Mouse (Mus musculus): ENCODE results near the gene Baiap3.
"Not testable (repeated sequence)": the region's sequence is repeated elsewhere in the genome, so short reads cannot be mapped to it uniquely, and the experiment has no call there.

Gene Baiap3

GRCm38 (mm10) chr17:25248033-25248750 is 8.0 kb downstream of the Baiap3 start:
- DNase-seq (ENCODE audit: low read depth): peak; percentile 83

DNA sequence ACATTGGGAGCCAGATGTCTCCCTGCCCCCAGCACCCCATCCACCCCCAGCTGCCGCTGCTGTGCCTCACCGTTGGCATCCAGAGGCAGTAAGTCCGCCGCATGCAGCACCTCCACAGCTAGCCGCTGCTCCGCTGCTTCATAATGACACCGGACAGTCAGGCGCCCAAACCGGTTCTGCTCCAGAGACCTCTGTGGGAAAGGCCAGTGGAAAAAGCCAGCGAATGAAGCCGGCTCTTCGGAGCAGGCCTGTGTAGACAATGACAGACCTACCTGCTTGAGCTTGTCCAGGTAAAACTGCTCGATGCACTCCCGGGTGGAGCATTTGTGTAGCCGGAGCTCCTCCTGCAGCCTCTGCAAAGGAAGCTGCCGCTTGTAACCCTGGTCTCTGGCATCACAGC is 11.9 kb downstream of the Baiap3 start:
- DNase-seq (ENCODE audit: low read depth): no peak

GRCm38 (mm10) chr17:25243131-25243780 is 12.9 kb downstream of the Baiap3 start:
- DNase-seq (ENCODE audit: low read depth): no peak

- DNase-seq (ENCODE audit: low read depth): peak; percentile 92
These were observed 16.2 kb downstream of the Baiap3 start, which contains the start of the genes Gnptg and Tsr3 for GRCm38 (mm10) chr17:25239695-25240636. TSS of gene Gnptg (minus strand) at chr17:25240124. TSS of gene Tsr3 (plus strand) at chr17:25240170.

GRCm38 (mm10) chr17:25235635-25236034 is 20.5 kb downstream of the Baiap3 start:
- no peak for DNase-seq (ENCODE audit: low read depth)

DNA sequence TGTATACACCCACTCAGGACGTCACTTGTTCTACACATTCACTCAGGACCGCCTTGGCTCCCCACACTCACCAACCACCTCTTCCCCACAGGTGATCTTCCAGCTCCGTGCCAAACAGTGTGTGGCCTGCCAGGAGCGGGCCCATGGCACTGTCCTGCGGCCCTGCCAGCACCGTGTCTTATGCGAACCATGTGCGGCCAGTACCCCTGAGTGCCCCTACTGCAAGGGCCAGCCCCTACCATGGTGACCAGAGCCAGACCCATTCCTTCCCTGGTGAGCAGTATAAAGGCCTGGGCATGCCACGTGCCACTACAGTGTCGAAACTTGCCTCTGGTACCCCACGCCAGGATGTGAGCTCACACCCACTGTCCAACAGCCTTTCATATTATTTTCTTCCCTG is 24.5 kb downstream of the Baiap3 start:
- DNase-seq (ENCODE audit: low read depth): not testable (repeated sequence)

DNA sequence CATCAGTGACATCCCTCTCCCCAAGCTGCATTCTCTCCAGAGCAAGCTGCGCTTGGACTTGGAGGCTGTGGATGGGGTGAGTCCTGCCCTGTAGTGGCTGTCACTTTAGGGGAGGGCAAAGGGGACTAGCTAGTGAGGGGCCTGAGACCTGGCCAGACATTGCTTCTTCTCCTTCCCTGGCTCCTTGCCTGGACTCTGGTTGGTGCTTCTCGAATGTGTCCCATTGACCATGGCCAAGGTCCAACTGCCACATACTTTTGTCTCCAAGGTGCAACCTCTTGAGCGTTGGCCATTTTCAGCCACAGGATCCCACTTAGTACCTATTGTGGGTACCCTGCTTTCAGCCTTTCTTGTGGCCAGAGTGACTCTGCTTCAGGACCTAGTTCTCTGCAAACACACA is 25.5 kb downstream of the Baiap3 start:
- no peak for DNase-seq (ENCODE audit: low read depth)

DNA sequence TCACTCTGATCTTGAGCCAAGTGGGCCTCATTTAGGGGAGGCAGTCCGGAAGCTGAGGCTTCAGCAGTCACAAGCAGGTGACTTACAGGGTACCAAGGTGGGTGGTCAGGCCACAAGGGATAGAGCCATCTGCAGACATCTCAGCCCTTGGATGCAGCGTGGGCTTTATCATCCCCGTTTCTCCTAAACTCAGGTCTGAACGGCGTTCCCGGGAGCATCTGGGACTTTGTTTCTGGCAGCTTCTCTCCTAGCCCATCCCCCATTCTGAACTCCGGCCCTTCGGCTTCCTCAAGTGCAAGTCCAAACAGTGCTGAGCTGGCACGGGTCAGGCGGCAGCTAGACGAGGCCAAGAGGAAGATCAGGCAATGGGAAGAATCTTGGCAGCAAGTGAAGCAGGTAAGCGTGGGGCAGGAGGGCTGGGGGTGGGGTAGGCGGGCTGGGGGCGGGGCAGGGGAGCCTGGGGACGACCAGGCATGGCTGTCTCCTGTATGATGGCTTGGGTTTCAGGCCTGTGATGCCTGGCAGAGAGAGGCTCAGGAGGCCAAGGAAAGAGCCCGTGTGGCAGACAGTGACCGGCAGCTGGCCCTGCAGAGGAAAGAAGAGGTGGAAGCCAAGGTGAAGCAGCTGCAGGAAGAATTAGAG is 26.0 kb downstream of the Baiap3 start:
- DNase-seq (ENCODE audit: low read depth): not testable (repeated sequence)

DNA sequence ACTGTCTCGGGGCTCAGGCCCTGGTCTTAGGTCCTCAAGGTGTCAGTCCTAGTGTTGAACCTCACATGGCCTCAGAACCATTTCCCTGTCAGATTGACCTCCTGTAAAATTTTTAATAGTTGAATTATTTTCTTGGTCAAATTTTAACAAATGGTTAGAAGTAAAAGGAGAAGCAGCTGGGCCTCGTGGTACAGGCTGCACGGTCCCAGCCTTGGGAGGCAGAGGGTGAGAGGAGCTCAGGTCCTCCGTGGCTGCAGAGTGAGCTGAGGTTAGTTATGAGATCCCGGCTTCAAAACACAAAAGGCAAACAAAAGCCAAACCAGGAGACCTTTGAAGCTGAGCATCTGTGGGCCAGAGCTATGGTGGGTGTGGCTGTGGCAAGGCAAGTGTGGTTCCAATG is 28.2 kb downstream of the Baiap3 start:
- no peak for DNase-seq (ENCODE audit: low read depth)

DNA sequence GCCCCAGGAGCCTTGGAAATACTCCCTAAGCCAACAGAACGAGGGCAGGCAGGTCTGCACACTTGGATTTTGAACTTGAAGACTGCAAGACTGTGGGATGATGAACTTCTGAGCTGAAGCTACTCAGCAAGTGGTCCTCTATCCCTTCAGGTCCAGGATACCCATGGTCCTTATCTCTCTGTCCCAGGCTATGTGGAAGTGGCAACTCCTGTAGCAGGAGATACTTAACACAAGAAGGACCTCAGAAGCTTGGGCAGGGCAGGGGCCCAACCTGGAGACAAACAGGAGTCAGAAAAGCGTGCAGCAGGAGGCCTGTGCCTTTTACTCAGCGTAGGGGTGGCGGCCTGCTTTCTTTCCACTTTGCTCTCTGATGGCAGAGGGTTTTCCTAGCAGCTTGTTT is 30.5 kb downstream of the Baiap3 start:
- DNase-seq (ENCODE audit: low read depth): no peak

- peak; percentile 59 for DNase-seq (ENCODE audit: low read depth)
These were observed 31.5 kb downstream of the Baiap3 start for GRCm38 (mm10) chr17:25224586-25225222.

DNA sequence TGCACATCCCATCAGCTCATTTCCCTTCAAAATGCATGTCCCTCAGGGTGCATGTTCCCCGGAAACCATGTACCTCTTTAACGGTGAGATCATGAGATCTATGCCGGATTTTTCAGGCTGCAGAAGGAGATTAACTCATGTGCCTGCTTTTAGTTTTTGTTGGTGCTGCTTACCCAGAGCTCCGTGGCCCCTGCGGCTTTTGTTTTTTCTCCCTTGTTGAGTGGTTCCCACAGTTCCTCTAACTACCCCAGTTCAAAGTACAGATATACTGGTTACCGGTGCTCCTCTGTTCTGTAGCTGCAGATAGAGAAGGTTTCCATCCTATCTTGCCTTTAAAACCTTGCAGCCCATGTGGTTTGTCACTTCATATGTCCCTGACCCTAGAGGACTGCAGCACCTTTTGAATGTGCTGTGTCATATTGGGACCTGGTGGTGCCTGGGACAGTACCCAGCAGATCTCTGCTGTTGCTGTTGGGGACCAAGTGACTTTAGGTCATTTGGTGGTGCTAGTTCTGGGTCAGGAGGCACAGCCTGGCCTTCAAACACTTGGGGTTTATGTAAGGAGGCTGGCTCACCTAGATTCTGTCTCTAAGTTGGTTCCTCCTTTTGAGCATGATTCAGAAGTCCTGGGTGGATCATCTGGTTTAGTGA is 33.1 kb downstream of the Baiap3 start:
- DNase-seq (ENCODE audit: low read depth): peak; percentile 61

DNA sequence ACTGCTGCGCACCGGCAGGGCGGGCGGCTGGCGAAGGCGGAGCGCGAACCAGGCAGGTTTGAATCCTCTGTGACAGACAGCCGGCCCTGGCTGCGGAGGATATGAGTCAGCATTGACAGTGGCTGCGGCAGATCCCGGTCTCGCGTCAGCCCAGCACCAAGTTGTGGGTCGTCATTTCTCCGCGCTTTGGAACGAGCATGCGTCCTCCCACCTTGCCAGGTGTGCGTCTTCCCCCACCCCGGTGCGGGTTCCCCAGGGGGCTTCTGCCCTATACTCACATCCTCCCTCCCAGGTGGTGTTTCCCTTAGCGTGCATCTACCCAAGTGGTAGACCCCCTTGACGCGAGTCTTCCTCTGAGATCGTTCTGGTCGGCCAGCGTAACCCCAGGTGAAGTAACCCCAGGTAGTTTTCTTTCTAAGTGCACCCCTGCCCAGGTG is 33.6 kb downstream of the Baiap3 start:
- peak; percentile 51 for DNase-seq (ENCODE audit: low read depth)

DNA sequence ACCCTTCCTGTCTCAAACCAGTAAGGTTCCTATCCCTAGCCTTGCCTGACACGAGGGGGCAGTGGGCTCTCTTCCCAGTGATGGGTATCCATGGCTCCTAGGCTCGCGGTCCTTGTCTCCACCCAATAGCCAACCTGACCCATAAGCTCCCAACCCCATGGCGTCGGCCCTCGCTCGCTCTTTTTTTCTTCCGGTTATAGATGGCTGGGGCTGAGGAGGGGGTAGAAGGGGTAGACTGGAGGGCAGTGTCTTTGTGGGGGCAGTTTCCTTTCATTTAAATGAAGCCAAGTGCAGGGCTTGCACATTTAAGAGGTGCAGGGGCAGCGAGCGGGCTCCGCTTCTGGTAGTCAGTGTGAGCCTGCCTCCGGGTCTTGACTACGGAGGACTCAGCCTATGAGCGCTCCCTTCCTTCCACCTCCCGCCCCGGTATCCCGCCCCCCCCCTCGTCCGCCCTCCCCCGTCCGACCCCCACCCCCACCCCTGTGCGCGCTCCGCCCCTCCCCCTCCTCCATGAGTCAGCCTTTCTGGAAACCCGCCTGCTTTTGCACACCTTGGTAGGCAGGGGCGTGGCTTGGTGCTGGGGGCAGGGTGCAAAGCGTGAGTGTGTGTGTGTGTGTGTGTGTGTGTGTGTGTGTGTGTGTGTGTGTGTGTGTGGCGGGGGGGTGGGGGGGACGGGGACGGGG is 34.2 kb downstream of the Baiap3 start:
- DNase-seq (ENCODE audit: low read depth): peak; percentile 89

GRCm38 (mm10) chr17:25220746-25221145 is 35.4 kb downstream of the Baiap3 start:
- no peak for DNase-seq (ENCODE audit: low read depth)

DNA sequence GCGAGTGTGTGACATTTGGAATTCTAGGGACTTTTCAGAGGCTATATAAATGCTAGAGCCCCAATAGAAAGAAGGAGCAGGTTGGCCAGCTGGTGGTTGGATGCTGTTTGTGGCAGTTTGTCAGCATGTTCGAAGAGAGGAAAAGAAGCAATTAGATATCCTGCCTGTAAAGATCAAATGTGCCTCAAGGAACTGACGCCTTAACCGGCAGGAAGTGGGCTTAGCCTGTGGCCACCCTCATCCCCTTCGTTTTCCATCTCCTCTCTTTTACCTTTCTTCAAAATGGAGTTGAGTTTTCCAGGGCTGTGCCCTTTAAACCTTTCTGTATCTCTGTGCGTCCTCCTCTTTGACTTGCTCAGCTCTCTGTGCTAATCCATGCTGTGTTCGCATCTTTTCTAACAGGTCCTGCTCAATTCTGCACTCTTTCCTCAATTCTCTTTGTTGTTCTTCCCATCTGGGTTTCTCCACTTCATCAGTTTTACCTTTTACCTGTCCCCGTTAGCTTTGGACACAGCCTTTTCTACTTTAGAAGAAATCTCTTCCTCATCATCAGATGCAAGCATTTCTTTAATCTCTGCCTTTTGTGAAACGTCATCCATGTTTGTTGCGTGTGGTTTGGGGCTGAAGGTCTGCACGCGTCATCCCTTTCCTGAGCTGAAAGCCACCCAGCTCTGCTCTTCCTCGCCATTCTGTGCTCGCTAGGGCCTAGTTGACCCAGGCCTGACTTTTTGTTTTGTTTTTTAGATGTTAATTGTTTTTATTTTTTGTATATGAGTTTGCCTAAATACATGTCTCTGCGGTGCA is 36.5 kb downstream of the Baiap3 start:
- peak; percentile 37 for DNase-seq (ENCODE audit: low read depth)

DNA sequence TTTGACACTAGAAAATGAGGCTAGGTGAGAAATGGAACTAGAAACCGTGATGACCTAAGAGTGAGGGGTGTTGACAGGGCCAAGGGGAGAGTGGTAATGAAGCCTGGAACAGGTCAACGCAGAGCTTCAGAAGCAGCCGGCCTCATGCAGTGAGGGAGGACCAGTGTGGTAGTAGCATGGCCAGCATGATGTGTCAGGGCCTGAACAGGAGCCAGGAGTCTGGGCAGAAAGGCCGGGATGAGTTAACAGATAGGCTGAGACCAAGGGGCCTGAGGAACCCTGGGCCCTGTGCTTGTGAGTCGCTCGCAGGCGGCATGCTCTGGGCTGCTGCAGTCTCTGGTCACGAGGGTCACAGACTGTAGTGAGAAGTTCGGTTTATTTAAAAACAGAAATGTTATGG is 37.2 kb downstream of the Baiap3 start:
- no peak for DNase-seq (ENCODE audit: low read depth)

- no peak for DNase-seq (ENCODE audit: low read depth)
These were observed 40.7 kb downstream of the Baiap3 start for GRCm38 (mm10) chr17:25215431-25215830.

DNA sequence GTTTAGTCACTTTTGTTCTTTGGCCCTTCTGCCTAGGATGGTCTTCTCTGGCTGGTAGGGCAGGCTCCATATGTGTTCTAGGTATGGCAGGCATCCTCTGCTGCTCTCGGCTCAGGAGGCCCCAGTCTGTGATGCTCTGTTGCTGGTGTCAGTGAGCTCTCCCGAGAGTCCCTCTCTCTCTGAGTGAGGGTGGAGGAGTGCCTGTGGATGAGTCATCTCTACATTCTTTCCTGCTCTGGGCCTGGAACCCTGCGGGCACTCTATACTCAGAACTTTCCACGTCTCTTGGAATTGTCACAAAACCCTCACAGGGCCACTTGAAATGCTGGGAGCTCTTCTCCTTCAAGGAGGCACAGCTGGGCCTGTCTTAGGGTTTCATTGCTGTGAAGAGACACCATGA is 44.5 kb downstream of the Baiap3 start:
- DNase-seq (ENCODE audit: low read depth): no peak
